Mouse (Mus musculus) E14TG2a.4 (cell line): ENCODE measurements around the gene Gnl1.

Source experiments
- CTCF ChIP-seq: conservative IDR thresholded peaks from 2 replicates; pipeline ENCODE4 v1.5.1; 2014; ENCODE audit warnings: low read length
- NANOG ChIP-seq: IDR thresholded peaks from 2 replicates; pipeline ENCODE4 v1.6.1; 2014; ENCODE audit warnings: borderline replicate concordance, low read length, mixed read lengths
- POU5F1 ChIP-seq: IDR thresholded peaks from 2 replicates; pipeline ENCODE4 v1.6.1; 2014; ENCODE audit warnings: low read length, borderline replicate concordance

DNA sequence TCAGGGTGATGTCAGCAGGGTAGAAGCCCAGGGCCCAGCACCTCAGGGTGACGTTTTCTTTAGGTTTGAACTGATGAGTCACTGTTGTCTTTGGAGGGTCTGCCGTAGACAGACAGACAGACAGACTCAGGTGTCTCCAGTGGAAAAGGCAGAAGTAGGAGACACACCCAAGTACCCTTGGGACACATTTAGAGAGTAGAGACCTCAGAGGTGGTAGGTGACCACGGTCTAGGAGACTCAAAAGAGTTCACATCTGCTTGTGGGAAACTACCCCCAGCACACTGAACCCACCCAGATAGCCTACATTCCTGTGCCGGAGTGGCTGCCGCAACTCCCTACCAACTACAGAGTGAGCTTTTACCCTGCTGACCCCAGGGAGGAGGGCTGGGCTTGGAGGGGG is 35.3 kb downstream of the Gnl1 start:
- TF ChIP-seq CTCF (no peak), NANOG (no peak), POU5F1 (no peak)
